Mouse (Mus musculus): ENCODE results near the gene Fut9. TPM values are rescaled to one million over a fixed set of nuclear protein-coding genes. Genes with fewer than 3 reads are reported as not detected.

The Fut9 gene
- 3.5 and 3.6 TPM in 2 replicates for polyA plus RNA-seq (2016; fragmentation: Nextera tagmentation; extraction: Ambion mirVana)

GRCm38 (mm10) chr4:25799476-25800283 is at the start of gene Fut9:
TSS of gene Fut9 (minus strand) at chr4:25800244.
- no peaks in the 10 kb centered on the region for H3K9me3 ChIP-seq (replicated peaks)
- H3K4me3 ChIP-seq = peak within 1 kb of the TSS; percentile 59
- peak within 1 kb of the TSS; percentile 87 for H3K4me2 ChIP-seq (replicated peaks)
- WGBS = under 1% methylated on average over 50 of the region's 52 CpGs
- no peaks in the 10 kb centered on the region for H3K27me3 ChIP-seq
- peak within 1 kb of the TSS; percentile 73 for H3K9ac ChIP-seq
- peaks cover 11% of the 10 kb centered on the region for H3K4me1 ChIP-seq
- peak; percentile 97 for ATAC-seq (ENCODE audit: low FRiP score)
- peak within 1 kb of the TSS; percentile 78 for H3K27ac ChIP-seq
- no peaks in the 10 kb centered on the region for H3K36me3 ChIP-seq

DNA sequence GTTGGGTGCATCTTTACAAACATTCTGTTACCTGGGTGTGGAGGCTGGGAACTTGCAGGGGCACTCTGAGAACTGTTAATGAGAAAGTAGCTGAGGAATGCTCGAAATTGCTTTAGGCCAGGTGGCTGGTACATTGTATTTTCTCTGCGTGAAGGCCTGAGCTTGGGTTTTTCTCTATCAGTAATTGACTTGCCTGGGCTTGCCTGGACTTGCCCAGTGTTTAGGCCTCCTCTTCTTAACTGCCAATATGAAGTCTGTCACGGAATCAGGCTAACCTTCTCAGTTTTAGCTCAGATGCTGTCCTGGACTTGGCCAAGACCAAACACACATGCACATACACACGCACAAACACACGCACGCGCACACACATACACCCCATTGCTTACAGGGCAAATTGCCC is 15.7 kb upstream of the Fut9 start:
- H3K27ac ChIP-seq = no peak overlapping the region
- ATAC-seq (ENCODE audit: low FRiP score) = no peak
- H3K9ac ChIP-seq = no peak overlapping the region
- no peaks in the 10 kb centered on the region for H3K36me3 ChIP-seq
- H3K4me1 ChIP-seq = no peaks in the 10 kb centered on the region
- H3K4me2 ChIP-seq (replicated peaks) = no peak overlapping the region
- no peak overlapping the region for H3K4me3 ChIP-seq
- no peaks in the 10 kb centered on the region for H3K9me3 ChIP-seq (replicated peaks)
- 93% methylated on average over 7 of the region's 7 CpGs for WGBS
- no peaks in the 10 kb centered on the region for H3K27me3 ChIP-seq

- 96% methylated on average over 1 of the region's 1 CpGs for WGBS
Measured at GRCm38 (mm10) chr4:25813340-25813739, 13.3 kb upstream of the Fut9 start.

GRCm38 (mm10) chr4:25810058-25810457 is 10.0 kb upstream of the Fut9 start:
- no peak for ATAC-seq (ENCODE audit: low FRiP score)

More at GRCm38 (mm10) chr4:25813340-25813739, 13.3 kb upstream of the Fut9 start:
- ATAC-seq (ENCODE audit: low FRiP score) = no peak
- Histone ChIP-seq H3K36me3 (no peaks in the 10 kb centered on the region), H3K27ac (no peak overlapping the region), H3K4me1 (no peaks in the 10 kb centered on the region), H3K9ac (no peak overlapping the region), H3K9me3 (replicated peaks) (no peaks in the 10 kb centered on the region), H3K4me3 (no peak overlapping the region), H3K27me3 (no peaks in the 10 kb centered on the region), H3K4me2 (replicated peaks) (no peak overlapping the region)

DNA sequence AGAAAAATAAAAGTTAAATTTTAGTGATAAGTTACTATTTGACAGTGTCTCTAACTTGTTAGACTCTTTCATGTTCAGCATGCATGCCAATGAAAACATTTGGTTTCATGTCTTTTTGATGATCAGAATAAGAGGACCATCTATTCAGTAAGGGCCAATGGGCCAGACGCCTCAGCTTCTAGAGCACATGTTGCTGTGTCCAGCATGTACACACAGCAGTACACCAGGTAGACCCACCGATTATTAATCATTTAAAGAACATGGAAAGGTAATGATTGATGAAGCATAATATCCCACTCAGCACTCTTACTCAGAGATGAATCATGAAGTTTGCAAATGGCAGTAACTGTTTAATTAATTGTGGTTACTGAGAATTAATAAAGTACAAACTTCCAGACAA is 1.7 kb upstream of the Fut9 start:
- Histone ChIP-seq H3K4me2 (replicated peaks) (no peak overlapping the region), H3K27me3 (no peaks in the 10 kb centered on the region), H3K9ac (no peak overlapping the region), H3K27ac (no peak overlapping the region), H3K4me1 (peaks cover 11% of the 10 kb centered on the region), H3K4me3 (no peak overlapping the region), H3K9me3 (replicated peaks) (no peaks in the 10 kb centered on the region), H3K36me3 (no peaks in the 10 kb centered on the region)
- 80% methylated on average over 2 of the region's 2 CpGs for WGBS
- no peak for ATAC-seq (ENCODE audit: low FRiP score)

More at GRCm38 (mm10) chr4:25810058-25810457, 10.0 kb upstream of the Fut9 start:
- WGBS = 87% methylated on average over 1 of the region's 1 CpGs
- no peaks in the 10 kb centered on the region for H3K27me3 ChIP-seq
- no peaks in the 10 kb centered on the region for H3K36me3 ChIP-seq
- H3K27ac ChIP-seq = no peak overlapping the region
- no peaks in the 10 kb centered on the region for H3K4me1 ChIP-seq
- H3K4me3 ChIP-seq = no peak overlapping the region
- H3K4me2 ChIP-seq (replicated peaks) = no peak overlapping the region
- H3K9ac ChIP-seq = no peak overlapping the region
- no peaks in the 10 kb centered on the region for H3K9me3 ChIP-seq (replicated peaks)

DNA sequence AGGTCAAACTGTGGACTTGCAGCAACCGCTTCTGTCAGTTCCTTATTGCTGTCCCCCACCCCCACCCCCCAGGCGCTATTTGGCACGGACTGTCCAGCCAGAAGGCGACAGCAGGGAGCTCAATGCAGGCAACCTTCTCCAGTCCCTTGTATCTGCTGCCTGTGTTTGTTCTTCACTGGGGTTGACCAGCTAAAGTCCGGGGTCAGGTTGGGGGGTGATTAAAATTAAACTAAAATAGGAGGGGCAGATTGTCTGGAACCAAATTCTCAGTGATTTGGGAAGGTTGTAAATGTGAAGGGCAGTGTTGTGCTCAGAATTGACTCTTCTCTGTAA is 206 bp upstream of the Fut9 start:
- Histone ChIP-seq H3K4me3 (peak overlapping the region; percentile 59), H3K27ac (peak overlapping the region; percentile 78)
- 2% methylated on average over 5 of the region's 5 CpGs for WGBS

DNA sequence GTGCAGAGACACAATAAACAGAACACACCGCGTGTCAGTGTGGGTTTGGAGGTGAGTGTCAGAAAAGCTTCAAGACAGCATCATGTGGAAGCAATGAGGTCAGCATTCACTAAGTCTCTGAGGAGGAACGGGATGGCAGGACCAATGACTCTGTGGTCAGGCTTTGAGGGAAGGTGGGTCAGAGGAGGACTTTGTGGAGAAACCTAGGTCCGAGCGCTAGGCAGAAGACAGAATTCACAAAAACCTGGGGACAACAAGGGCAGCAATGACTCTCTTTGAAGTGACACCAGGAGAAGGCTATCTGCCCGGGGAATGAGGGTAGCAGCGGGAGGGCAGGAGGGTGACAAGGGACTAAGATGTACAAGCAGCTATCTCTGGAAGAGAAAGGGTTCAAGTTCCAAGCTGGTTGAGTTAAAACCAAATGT is 981 bp downstream of the Fut9 start:
- peak overlapping the region; percentile 73 for H3K9ac ChIP-seq
- no peaks in the 10 kb centered on the region for H3K9me3 ChIP-seq (replicated peaks)
- peak overlapping the region; percentile 78; the same call in 1 of the 2 replicates for H3K27ac ChIP-seq
- WGBS = under 1% methylated on average over 7 of the region's 7 CpGs
- no peaks in the 10 kb centered on the region for H3K27me3 ChIP-seq
- H3K4me2 ChIP-seq (replicated peaks) = peak overlapping the region; percentile 87
- H3K36me3 ChIP-seq = no peaks in the 10 kb centered on the region
- peaks cover 11% of the 10 kb centered on the region for H3K4me1 ChIP-seq
- ATAC-seq (ENCODE audit: low FRiP score) = peak; percentile 36
- peak overlapping the region; percentile 59 for H3K4me3 ChIP-seq

More for the DNA sequence above, 206 bp upstream of the Fut9 start:
- Histone ChIP-seq H3K27me3 (no peaks in the 10 kb centered on the region), H3K9me3 (replicated peaks) (no peaks in the 10 kb centered on the region), H3K4me1 (peaks cover 11% of the 10 kb centered on the region), H3K36me3 (no peaks in the 10 kb centered on the region), H3K9ac (peak overlapping the region; percentile 73), H3K4me2 (replicated peaks) (peak overlapping the region; percentile 87)
- peak; percentile 72 for ATAC-seq (ENCODE audit: low FRiP score)

DNA sequence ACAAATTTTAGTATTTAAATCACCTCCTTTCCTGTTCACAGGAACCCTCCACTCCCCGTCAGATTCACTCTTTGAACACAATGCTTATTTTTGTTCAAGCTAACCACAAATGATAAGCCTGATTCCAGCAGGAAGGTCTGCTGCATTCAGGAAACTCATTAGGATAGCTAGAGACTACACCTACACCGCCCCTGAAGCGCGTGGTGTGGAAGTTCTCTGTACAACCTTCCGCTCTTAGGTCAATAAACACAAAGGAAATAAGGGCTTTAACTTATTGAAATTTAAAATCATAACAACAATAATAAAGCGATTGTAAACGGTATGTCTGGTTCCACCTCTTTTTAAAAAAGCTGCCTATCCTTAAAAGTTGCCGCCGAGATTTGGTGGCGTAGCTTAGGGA is 1.6 kb downstream of the Fut9 start:
- peak overlapping the region; percentile 87 for H3K4me2 ChIP-seq (replicated peaks)
- WGBS = 15% methylated on average over 10 of the region's 10 CpGs
- ATAC-seq (ENCODE audit: low FRiP score) = no peak
- H3K9me3 ChIP-seq (replicated peaks) = no peaks in the 10 kb centered on the region
- peak overlapping the region; percentile 73; the same call in 1 of the 2 replicates for H3K9ac ChIP-seq
- H3K27me3 ChIP-seq = no peaks in the 10 kb centered on the region
- peak overlapping the region; percentile 59 for H3K4me3 ChIP-seq
- no peaks in the 10 kb centered on the region for H3K36me3 ChIP-seq
- H3K27ac ChIP-seq = no peak overlapping the region
- peaks cover 11% of the 10 kb centered on the region for H3K4me1 ChIP-seq

DNA sequence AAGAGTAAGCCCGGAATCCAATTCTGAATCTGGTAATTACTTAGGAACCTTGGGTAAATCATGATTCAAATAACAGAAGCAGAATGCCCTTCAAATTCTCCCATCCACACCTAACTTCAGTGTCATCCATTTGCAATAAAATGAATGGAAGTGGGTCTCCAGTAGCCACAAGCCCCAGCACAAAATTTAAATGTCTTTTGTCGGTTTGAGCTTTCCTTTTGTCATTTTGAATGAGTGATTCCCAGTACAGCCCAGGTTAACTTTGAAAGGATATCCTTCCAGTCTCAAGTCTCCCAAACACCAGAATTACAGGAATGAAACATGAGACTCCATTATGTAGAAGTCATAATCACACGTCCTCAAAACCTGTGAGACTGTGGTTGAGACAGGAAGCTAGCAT is 3.9 kb downstream of the Fut9 start:
- Histone ChIP-seq H3K4me2 (replicated peaks) (no peak overlapping the region), H3K27ac (no peak overlapping the region), H3K9ac (no peak overlapping the region), H3K27me3 (no peaks in the 10 kb centered on the region), H3K9me3 (replicated peaks) (no peaks in the 10 kb centered on the region), H3K36me3 (no peaks in the 10 kb centered on the region), H3K4me3 (no peak overlapping the region), H3K4me1 (peaks cover 11% of the 10 kb centered on the region)
- WGBS = 37% methylated on average over 3 of the region's 3 CpGs
- ATAC-seq (ENCODE audit: low FRiP score) = no peak

DNA sequence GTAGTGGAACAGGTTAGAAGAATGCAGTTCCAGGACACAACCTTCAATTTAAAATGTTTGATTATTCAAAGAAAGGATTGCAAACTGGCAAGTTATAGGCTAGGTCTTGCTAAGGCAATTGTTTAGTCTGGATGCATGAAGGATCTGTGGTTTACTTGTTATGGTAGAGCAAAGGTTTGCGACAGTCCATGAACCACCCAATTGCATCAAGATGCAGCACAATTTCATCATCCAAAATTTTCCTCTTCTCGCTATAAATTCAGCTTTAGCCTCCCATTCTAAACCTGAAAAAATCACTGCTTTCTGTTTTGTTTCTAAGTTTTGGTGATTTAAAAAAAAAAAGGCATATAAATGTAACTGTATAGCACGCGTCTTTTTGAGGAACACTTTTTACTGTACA is 14.8 kb downstream of the Fut9 start:
- Histone ChIP-seq H3K4me3 (no peak overlapping the region), H3K36me3 (no peaks in the 10 kb centered on the region), H3K27me3 (no peaks in the 10 kb centered on the region), H3K9me3 (replicated peaks) (no peaks in the 10 kb centered on the region), H3K4me2 (replicated peaks) (no peak overlapping the region), H3K4me1 (no peaks in the 10 kb centered on the region), H3K9ac (no peak overlapping the region), H3K27ac (no peak overlapping the region)
- no peak for ATAC-seq (ENCODE audit: low FRiP score)
- WGBS = 94% methylated on average over 4 of the region's 4 CpGs

GRCm38 (mm10) chr4:25768657-25769056 is 31.4 kb downstream of the Fut9 start:
- ATAC-seq (ENCODE audit: low FRiP score) = peak; percentile 77
- Histone ChIP-seq H3K4me1 (no peaks in the 10 kb centered on the region; the same call in 1 of the 2 replicates), H3K4me3 (no peak overlapping the region), H3K27me3 (no peaks in the 10 kb centered on the region), H3K36me3 (no peaks in the 10 kb centered on the region), H3K27ac (peak overlapping the region; percentile 64; the same call in 1 of the 2 replicates), H3K9ac (no peak overlapping the region), H3K9me3 (replicated peaks) (no peaks in the 10 kb centered on the region), H3K4me2 (replicated peaks) (no peak overlapping the region)
- 21% methylated on average over 3 of the region's 3 CpGs for WGBS

DNA sequence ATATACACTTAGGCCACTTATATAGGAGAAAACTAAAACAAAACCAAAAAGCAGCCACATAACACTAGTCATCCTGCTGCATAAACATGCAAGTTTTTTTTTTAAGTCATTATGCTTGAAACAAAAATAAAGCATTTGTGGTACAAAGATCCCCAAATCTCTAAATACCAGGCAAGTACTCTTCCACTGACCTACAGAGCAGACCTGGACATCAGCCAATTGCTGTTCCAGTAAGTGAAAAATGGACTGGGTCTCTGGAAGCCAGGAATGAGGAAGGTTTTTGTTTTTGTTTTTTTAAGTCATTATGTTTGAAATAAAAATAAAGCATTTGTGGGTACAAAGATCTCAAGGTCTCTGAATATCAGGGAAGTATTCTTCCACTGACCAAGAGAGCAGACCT is 37.0 kb downstream of the Fut9 start:
- no peak overlapping the region for H3K9ac ChIP-seq
- no peak overlapping the region for H3K4me2 ChIP-seq (replicated peaks)
- H3K36me3 ChIP-seq = no peaks in the 10 kb centered on the region
- H3K27ac ChIP-seq = no peak overlapping the region
- ATAC-seq (ENCODE audit: low FRiP score) = no peak
- H3K27me3 ChIP-seq = no peaks in the 10 kb centered on the region
- no peak overlapping the region for H3K4me3 ChIP-seq
- H3K4me1 ChIP-seq = no peaks in the 10 kb centered on the region
- H3K9me3 ChIP-seq (replicated peaks) = no peaks in the 10 kb centered on the region

Measured in hindbrain, embryonic 12.5 days (tissue).